In the genomic region with DNA sequence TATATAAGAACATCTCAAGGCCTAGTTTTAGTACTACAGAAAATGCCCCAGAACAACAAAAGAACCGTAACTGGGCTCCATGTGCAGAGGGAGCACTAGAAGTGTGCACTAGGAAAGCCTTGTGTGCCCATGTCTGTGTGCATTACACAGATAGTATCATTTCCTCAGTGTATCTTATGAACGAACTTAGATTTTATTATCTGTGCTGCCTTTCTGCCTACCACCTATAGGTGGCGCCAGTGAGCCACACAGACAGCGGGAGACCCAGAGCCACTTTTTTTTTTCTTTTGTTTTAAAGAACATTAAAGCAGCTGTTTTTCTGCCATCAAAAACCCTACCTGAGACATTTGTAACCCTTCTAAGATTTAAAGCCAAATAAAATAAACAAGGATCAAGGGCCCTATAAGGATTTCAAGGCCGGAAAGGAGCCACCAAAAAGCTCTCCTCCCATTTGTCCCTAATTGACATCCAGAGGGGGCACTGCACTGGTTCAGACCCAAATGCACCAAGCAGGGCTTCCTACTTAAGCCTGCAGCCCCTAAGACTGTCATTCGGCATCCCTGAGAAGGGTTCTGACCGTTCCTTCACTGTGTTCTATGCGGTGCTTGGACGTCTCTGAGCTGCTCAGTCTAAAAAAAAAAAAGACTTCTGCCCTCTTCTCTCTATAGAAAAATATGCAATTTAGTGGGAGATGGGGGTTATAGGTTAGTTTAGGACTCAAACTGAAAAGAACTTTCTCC, we compare ENCODE assay signal across 8 mouse cellular contexts.
DNase-seq lines count a peak whose midpoint lies in the region; ATAC-seq and TF ChIP-seq lines count a peak whose summit lies in the region.

No protein-coding gene starts in this region.

- no peaks in the 10 kb centered on the region for H3K9me3 ChIP-seq in liver, embryonic 14.5 days (ENCODE audit: control insufficient read depth, low read length)
- no peaks in the 10 kb centered on the region for H3K9me3 ChIP-seq in neural tube, embryonic 14.5 days (ENCODE audit: control insufficient read depth, low read length)

- no peak for TF ChIP-seq POLR2A in thymus, adult 2 months (IDR thresholded peaks at IDR 0.05; ENCODE audit: control insufficient read depth, extremely low read depth, insufficient read depth, low read length, poor library complexity)

- no peak for TF ChIP-seq EP300 in liver, embryonic 14.5 days (IDR thresholded peaks at IDR 0.05; ENCODE audit: low read depth)

- 13% methylated on average over 9 of the region's 9 CpGs for WGBS in thymus, adult 2 months
- WGBS in liver, embryonic 14.5 days (ENCODE audit: insufficient replicate concordance): 4% methylated on average over 9 of the region's 9 CpGs
- 23% methylated on average over 9 of the region's 9 CpGs for WGBS in neural tube, embryonic 14.5 days

- H3K27me3 ChIP-seq in thymus, adult 2 months (ENCODE audit: control insufficient read depth, insufficient read depth, low read length): no peaks in the 10 kb centered on the region
- no peaks in the 10 kb centered on the region for H3K27me3 ChIP-seq in liver, embryonic 14.5 days (ENCODE audit: control insufficient read depth, insufficient read depth, low read length)
- H3K27me3 ChIP-seq in neural tube, embryonic 14.5 days (ENCODE audit: control insufficient read depth, insufficient read depth, low read length): no peaks in the 10 kb centered on the region

- no peaks in the 10 kb centered on the region for H3K4me1 ChIP-seq in thymus, adult 2 months (replicated peaks; ENCODE audit: control insufficient read depth, insufficient read depth, low read length)
- H3K4me1 ChIP-seq in liver, embryonic 14.5 days (replicated peaks; ENCODE audit: control insufficient read depth in 2 of 2, insufficient read depth in 2 of 2, low read length in 1 of 2): peaks cover 0 to 12% of the 10 kb centered on the region in 2 experiments; a peak in 2 of 4 replicates
- H3K4me1 ChIP-seq in neural tube, embryonic 14.5 days (ENCODE audit: control insufficient read depth, insufficient read depth, low read length): no peaks in the 10 kb centered on the region

- ATAC-seq in liver, embryonic 14.5 days (ENCODE audit: insufficient read depth): no peak
- peak; percentile 38; the same call in 1 of the 2 replicates for ATAC-seq in neural tube, embryonic 14.5 days (ENCODE audit: low read depth)

- H3K36me3 ChIP-seq in thymus, adult 2 months (ENCODE audit: control insufficient read depth, insufficient read depth, low read length): no peaks in the 10 kb centered on the region
- H3K36me3 ChIP-seq in liver, embryonic 14.5 days (replicated peaks; ENCODE audit: control insufficient read depth, insufficient read depth, low read depth): no peaks in the 10 kb centered on the region
- no peaks in the 10 kb centered on the region for H3K36me3 ChIP-seq in neural tube, embryonic 14.5 days (ENCODE audit: control insufficient read depth, insufficient read depth, low read length)

- no peak overlapping the region for H3K9ac ChIP-seq in liver, embryonic 14.5 days (replicated peaks)
- H3K9ac ChIP-seq in neural tube, embryonic 14.5 days (replicated peaks; ENCODE audit: low read depth, low read length): peak overlapping the region; percentile 37; the same call in 1 of the 2 replicates

- no peak overlapping the region for H3K27ac ChIP-seq in thymus, adult 2 months (ENCODE audit: control insufficient read depth, insufficient read depth, low read length)
- H3K27ac ChIP-seq in liver, embryonic 14.5 days: no peak overlapping the region
- H3K27ac ChIP-seq in neural tube, embryonic 14.5 days (ENCODE audit: low read depth, low read length): no peak overlapping the region

- peak overlapping the region; percentile 40 for H3K4me2 ChIP-seq in liver, embryonic 14.5 days (ENCODE audit: low read depth)
- peak overlapping the region; percentile 23; the same call in 1 of the 2 replicates for H3K4me2 ChIP-seq in neural tube, embryonic 14.5 days (ENCODE audit: low read depth, low read length)

- DNase-seq in thymus, adult 2 months: peak; percentile 18
- no peak for DNase-seq in thymus, adult 18-20 months
- peak; percentile 47 for DNase-seq in c-Kit-positive CD71-positive TER-119-positive erythroid progenitor cells, embryonic 14.5 days (ENCODE audit: low spot score)
- peak; percentile 38 to 70 for DNase-seq in frontal cortex, postnatal 36 days (ENCODE audit: low spot score in 2 of 2)
- peak; percentile 55 for DNase-seq in kidney, adult 8-10 months
- DNase-seq in liver, embryonic 14.5 days (ENCODE audit: low read depth in 3 of 3, low spot score in 3 of 3): peak; percentile 9 to 36 (median 28)
- no peak for DNase-seq in T-cell, adult 2 months (ENCODE audit: low spot score)

- TF ChIP-seq CTCF in thymus, adult 2 months (IDR thresholded peaks at IDR 0.05; ENCODE audit: borderline replicate concordance, control insufficient read depth, extremely low read depth, insufficient read depth, low read length, poor library complexity): no peak
- TF ChIP-seq CTCF in liver, embryonic 14.5 days (IDR thresholded peaks at IDR 0.05; ENCODE audit: low read depth): peak; percentile 89

- H3K4me3 ChIP-seq in thymus, adult 2 months (ENCODE audit: control insufficient read depth, insufficient read depth, low read length): no peak overlapping the region
- H3K4me3 ChIP-seq in liver, embryonic 14.5 days (ENCODE audit: insufficient read depth in 1 of 2, low read depth in 2 of 2, low read length in 2 of 2): no peak overlapping the region
- H3K4me3 ChIP-seq in neural tube, embryonic 14.5 days (ENCODE audit: low read depth, low read length): no peak overlapping the region

Comparison
In these comparisons a context has a peak if more than half of its experiments do, and no peak if none do; other contexts are left out.
1. DNase-seq: peak in thymus, adult 2 months (single experiment), c-Kit-positive CD71-positive TER-119-positive erythroid progenitor cells, embryonic 14.5 days (single experiment), frontal cortex, postnatal 36 days (2 of 2), kidney, adult 8-10 months (2 of 2) and liver, embryonic 14.5 days (3 of 3); none in thymus, adult 18-20 months (0 of 2) and T-cell, adult 2 months (single experiment).